Mouse (Mus musculus) embryonic fibroblast, embryonic 13.5 days (primary cell): ENCODE results near the gene Ash1l.

Experiments
- CTCF ChIP-seq: IDR thresholded peaks from 2 replicates; pipeline ENCODE4 v1.5.1; 2011; ENCODE audit warnings: mild to moderate bottlenecking, control low read depth, low read length, moderate library complexity, borderline replicate concordance; ENCODE audit not compliant: insufficient read depth
- POLR2A ChIP-seq: IDR thresholded peaks from 2 replicates; pipeline ENCODE4 v1.6.1; 2011; ENCODE audit warnings: low read depth, mild to moderate bottlenecking, control low read depth, low read length, moderate library complexity

DNA sequence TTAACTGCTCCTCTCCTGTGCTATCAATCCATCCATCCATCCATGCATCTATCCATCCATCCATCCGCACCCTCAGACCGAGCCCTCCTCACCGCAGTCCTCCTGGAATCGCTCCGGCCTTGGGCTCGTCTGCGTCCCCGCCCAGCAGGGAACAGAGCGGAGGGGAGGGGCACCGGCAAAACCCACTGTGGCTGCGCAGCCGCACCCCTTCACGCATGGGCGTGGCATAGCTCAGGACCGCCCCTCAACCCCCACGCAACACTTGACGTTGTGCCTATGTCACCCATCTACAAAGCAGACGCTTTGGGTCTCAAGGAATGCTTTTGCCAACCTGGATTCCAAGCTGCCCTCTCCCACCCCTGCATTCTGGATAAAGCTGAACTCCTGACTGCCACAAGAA is 142.8 kb downstream of the Ash1l start, which contains the start of gene Rusc1:
- TF ChIP-seq CTCF (no peak), POLR2A (peak; percentile 92)
